Mouse (Mus musculus) cortical plate, adult 2 months (tissue): Measurements from ENCODE around the gene Mosmo.

Experiments used
- CTCF ChIP-seq: fragments of 200-500 bp; IDR thresholded peaks from 2 replicates; pipeline ENCODE4 v1.5.1; 2011; ENCODE audit warnings: mild to moderate bottlenecking, control low read depth, low read length; ENCODE audit not compliant: insufficient read depth; ENCODE audit errors: extremely low read depth
- POLR2A ChIP-seq: fragments of 200-500 bp; IDR thresholded peaks from 2 replicates; pipeline ENCODE4 v1.6.1; 2011; ENCODE audit warnings: mild to moderate bottlenecking, low read length, control low read depth; ENCODE audit not compliant: insufficient read depth; ENCODE audit errors: extremely low read depth

DNA sequence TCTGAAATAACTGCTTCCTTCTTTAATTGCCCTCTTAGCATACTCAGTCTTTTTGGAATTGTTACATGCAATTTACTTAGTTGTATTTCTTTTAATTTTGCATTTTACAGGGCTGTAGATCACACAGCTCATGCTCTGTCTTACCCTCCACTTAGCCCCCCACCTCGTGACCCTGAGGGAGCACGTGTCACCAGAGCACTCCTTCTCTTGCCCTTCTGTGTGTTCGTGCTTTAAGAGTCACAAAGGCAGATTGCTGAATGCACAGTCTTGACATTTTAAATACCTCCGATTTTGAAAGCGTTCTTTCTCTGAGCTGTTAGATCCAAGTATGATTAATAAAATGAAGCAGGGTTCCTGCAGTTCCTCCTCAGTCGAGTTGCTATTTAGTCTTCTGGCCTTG is 17.8 kb downstream of the Mosmo start:
- TF ChIP-seq CTCF (no peak), POLR2A (no peak)
